Mouse (Mus musculus): ENCODE measurements at regions not wholly inside any gene's neighbourhood (a gene's known extent, or its start where the extent isn't known, plus 50 kb on each side); places are given as distances from the start of the nearest gene placed in this dataset.

DNA sequence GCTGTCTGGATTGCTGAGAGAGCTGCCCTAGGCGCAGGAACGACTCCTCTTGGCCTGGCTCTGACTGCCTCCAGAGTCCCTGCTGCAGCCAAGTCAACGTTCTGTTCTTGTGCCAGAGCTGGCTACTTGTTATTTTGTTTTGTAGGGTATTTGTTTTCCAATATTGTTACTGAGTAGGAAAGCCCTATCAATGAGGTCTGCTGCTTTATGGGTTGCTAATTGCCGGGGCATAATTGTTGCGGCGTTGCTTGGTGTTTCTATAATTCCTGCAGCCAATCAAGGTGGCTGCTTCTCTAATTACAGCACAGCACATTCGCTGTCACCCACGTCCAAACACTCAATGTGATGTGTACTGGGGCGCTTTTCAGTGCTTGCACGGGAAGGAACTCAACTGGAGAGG lies 589.4 kb downstream of the Tox3 start:
- DNase-seq (ENCODE audit: low spot score in 2 of 2), result no peak

DNA sequence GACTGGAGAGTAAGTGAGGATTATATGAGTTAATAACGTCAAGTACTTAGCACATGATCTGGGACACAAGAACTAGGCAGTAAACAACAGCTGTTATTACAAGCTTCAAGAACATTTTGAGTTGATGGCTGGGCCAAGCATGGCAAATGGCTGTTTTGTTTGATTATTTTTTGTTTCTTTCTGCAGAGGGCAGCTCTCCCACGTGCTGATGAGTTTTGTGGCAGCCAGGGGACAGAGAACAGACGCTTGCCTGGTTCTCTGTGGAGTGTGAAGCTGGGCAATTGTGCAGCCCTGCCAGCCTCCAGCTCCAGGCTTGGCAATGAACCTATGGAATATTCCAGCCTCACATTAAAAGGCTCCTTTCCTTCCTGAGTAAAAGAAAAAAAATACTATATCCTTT lies 592.2 kb downstream of the Tox3 start:
- no peak for DNase-seq (ENCODE audit: low spot score in 2 of 2)

- no peak for DNase-seq (ENCODE audit: low spot score in 2 of 2)
Measured at GRCm38 (mm10) chr8:89751201-89751600, 596.9 kb downstream of the Tox3 start.

GRCm38 (mm10) chr8:89747726-89748125 lies 600.4 kb downstream of the Tox3 start:
- DNase-seq (ENCODE audit: low spot score in 2 of 2), result no peak

GRCm38 (mm10) chr8:89744267-89745028 lies 603.7 kb downstream of the Tox3 start:
- no peak for DNase-seq (ENCODE audit: low spot score in 2 of 2)

- DNase-seq (ENCODE audit: low spot score in 2 of 2), result no peak
Measured at GRCm38 (mm10) chr8:89738657-89739056, 609.5 kb downstream of the Tox3 start.

DNA sequence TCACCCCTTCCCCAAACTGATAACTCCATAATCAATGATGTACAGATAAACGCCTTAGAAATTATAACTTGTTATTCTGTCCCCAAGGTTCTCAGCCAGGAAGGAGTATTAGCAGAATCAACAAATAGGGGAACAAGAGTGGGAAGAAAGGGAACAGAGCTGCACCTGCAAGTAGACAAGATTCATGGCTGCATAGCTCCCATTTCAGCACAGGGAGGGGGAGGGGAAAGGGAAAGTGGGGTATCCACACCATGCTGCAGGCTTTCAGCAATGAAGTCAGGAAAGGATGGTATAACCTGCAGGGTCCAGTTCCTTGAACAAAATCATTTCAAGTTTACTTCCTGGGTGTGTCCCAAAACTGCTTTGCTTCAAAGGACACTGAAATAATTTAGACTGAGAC lies 610.5 kb downstream of the Tox3 start:
- no peak for DNase-seq (ENCODE audit: low spot score in 2 of 2)

DNA sequence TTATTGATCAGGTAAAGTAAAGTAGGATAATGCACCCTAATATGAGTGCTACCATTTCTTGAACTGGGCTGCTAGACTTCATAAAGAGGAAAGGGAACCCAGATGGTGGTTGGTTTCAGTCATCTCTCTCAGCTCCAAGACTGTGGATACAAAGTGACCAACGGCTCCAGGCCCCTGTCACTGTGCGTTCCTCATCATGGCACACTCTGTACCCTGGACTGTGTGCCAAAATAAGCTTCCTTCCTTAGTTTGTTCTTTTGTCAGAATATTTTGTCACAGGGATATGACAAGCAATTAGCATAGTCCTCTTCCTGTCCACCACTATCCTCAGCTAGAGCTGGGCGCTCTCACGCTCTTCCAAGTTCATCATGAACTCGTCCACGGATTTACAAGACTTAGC lies 620.9 kb downstream of the Tox3 start:
- no peak for DNase-seq (ENCODE audit: low spot score in 2 of 2)

- no peak for DNase-seq (ENCODE audit: low spot score in 2 of 2)
Measured at GRCm38 (mm10) chr8:89721684-89722305, 626.3 kb downstream of the Tox3 start.

GRCm38 (mm10) chr8:89713880-89714279 lies 634.3 kb downstream of the Tox3 start:
- no peak for DNase-seq (ENCODE audit: low spot score in 2 of 2)

DNA sequence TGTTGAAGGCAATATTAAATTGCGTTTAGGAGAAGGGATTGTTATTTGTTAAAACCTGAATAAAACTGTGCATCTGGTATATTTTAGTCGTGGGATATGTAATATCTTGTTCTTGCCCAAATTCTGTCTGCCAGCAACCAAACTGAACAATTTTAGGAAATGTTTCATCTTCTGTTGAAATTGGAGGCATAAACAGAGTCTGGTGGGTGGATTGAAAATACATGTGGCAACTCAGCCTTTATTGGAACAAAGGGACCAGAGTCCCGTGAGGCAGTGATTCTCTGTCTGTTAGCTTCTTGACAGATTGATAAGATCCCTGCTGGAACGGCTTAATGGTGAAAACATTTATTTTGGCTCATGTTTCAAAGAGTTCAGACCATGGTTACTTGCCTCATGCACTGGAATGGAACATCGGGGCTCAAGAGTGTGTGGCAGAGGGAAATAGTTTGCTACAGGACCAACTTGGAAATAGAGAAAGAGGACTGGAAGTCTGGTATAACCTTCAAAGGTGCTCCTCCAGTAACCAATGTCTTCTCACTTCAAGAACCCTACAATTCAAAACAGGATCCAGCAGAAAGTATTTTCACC lies 640.7 kb downstream of the Tox3 start:
- no peak for DNase-seq (ENCODE audit: low spot score in 2 of 2)

DNA sequence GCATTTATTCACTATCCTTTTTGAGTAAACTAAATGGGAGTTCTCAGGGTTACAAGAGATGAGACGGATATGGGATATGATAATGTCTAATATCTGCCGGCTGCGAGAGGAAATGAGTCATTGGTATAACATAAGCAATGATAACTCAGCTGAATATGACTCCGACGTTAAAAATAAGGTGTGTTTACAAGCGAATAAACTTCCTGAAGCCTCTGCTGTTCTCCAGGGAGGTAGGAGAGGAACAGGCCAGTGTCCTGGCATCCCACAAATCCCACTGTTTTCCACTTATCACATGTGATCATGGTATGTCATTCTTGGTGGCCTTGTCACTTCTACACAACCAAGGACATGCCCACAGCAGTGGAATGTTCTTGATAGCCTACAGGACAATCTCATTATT lies 641.7 kb upstream of the Sall1 start:
- DNase-seq (ENCODE audit: low spot score in 2 of 2), result no peak

- DNase-seq (ENCODE audit: low spot score in 2 of 2), result no peak
Measured at GRCm38 (mm10) chr8:89680937-89681336, 637.0 kb upstream of the Sall1 start.

DNA sequence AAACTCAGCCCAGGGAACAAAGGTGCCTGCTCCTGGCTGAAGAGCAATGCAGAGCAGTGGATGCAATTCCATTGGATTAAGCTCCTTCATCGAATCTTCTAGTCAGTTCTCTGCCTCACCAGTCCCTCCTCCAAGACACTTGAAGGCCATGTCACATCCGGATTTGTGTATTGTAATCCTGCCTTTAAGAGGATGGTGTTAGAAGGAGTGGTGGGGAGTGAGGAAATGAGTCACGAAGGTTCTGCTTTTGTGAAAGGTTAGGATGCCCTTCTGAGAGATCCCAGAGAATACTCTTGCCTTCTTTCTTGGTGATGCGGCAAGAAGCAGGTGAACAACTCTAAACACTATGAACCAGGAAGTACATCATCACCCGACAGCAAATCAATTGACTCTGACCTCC lies 636.4 kb upstream of the Sall1 start:
- DNase-seq (ENCODE audit: low spot score in 2 of 2), result no peak

DNA sequence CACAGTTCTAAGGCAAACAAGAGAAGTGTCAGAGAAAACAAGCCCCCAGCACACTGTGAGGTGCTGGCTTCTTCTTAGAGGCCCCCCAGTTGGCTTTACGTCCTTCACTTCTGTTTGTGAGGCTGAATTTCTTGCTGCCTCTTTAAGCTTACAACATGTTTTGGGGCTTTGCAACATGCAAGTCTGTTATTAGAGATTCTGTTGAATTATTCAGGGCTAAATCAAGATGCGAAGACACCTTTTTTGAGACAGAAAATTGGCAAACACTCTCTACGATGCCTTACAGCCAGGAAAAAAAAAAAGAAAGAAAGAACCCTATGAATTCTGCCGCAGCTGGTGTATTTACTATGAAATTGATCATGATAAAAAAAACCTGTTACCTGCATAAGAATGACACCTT lies 635.6 kb upstream of the Sall1 start:
- DNase-seq (ENCODE audit: low spot score in 2 of 2), result no peak

- DNase-seq (ENCODE audit: low spot score in 2 of 2), result no peak
Measured at GRCm38 (mm10) chr8:89677266-89677665, 633.3 kb upstream of the Sall1 start.

DNA sequence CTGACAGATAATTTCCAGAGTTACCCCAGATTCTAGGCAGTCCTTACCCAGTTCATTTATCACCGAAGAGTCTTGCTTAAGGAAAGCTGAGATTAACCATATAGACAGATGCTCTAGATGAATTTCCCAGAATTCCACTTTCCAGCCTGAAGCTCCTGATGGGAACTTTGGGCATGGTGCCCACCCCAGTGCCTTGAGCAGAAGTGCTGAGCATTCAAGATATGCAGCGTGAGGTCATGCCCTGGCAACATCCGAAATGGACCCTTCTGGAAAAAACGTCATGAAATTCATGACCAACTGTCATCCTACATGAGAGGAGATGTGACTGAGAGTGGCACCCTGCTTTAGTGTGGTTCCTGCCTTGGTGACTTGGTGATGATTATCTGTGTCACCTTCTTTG lies 629.9 kb upstream of the Sall1 start:
- no peak for DNase-seq (ENCODE audit: low spot score in 2 of 2)

GRCm38 (mm10) chr8:89672631-89673030 lies 628.7 kb upstream of the Sall1 start:
- no peak for DNase-seq (ENCODE audit: low spot score in 2 of 2)

DNA sequence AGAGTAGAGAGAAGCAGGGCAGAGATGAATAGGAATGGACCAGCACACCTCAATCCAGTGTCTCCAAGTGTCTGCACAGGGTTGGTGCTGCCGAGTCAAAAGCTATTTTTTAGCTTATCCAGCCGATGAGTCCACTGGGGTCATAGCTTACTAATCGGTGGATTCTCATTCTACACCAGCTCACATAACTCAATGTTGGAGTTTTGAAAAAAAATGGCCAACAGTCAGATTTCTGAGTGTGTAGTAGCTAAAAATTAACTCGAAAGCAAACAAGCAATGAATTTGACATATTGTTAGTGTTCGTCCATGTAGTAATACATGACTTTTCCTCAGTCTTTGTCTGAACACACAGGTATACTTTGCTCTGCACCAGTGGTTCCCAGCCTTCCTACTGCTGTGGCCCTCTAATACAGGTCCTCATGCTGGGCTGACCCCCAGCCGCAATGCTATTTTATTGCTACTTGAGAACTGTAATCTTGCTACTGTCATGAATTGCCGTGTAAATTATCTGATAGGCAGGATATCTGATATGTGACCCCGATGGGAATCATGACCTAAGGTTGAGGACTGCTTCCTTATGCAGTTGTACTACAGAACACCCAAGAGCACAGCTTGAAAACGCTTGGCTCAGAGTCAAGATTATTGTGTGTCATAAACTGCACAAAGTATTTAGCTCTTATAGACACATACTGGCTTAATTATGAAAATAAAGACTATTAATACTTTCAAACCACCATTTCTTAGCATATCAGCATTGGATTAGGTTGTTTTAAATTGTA lies 621.1 kb upstream of the Sall1 start:
- no peak for DNase-seq (ENCODE audit: low spot score in 2 of 2)

DNA sequence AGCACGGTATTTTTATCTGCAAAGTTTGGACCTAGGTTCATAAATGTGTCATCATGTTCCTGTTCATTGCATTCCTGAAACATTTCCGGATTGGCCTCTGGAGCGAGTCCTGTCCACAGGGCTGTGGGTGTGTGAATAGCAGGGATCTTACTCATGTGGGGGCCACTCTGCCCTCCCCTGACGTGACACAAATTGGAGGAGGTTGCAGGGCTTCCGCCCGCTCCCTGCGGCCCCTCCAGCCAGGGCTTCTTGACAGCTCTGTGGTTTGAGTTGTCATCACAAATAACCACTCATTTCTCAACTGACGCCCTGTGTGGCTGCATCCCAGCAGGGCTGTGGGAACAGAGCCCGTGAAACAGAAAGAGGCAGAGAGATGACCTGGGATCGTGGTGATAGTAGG lies 619.9 kb upstream of the Sall1 start:
- DNase-seq (ENCODE audit: low spot score in 2 of 2), result peak in 1 of 2 experiments; percentile 24

GRCm38 (mm10) chr8:89658998-89659944 lies 615.3 kb upstream of the Sall1 start:
- no peak for DNase-seq (ENCODE audit: low spot score in 2 of 2)
